Comparison of ENCODE assay signal across 7 mouse cellular contexts in genomic region chr7:38106711-38107311, GRCm38 (mm10). TPM values are rescaled to one million over a fixed set of nuclear protein-coding genes. Genes with fewer than 3 reads are reported as not detected.
A peak's percentile ranks its signal among the peaks of the same experiment; 100 is the strongest.
DNase-seq lines count a peak whose midpoint lies in the region; ATAC-seq and TF ChIP-seq lines count a peak whose summit lies in the region.

No protein-coding gene starts in this region.

- H3K9me3 ChIP-seq in heart, embryonic 13.5 days: no peaks in the 10 kb centered on the region
- H3K9me3 ChIP-seq in kidney, postnatal 0 days (replicated peaks; ENCODE audit: low read length): no peaks in the 10 kb centered on the region
- H3K9me3 ChIP-seq in lung, postnatal 0 days (ENCODE audit: low read length): no peaks in the 10 kb centered on the region

- peak overlapping the region; percentile 90 for H3K4me3 ChIP-seq in heart, embryonic 13.5 days
- H3K4me3 ChIP-seq in kidney, postnatal 0 days (replicated peaks; ENCODE audit: low read depth, low read length): peak overlapping the region; percentile 71
- peak overlapping the region; percentile 69 for H3K4me3 ChIP-seq in lung, postnatal 0 days (ENCODE audit: low read depth, low read length)
- peak overlapping the region; percentile 69 for H3K4me3 ChIP-seq in spleen, adult 2 months (ENCODE audit: extremely low read depth, insufficient read depth, insufficient read length)

- TF ChIP-seq EP300 in lung, postnatal 0 days (IDR thresholded peaks at IDR 0.05): no peak

- no peak for TF ChIP-seq POLR2A in spleen, adult 2 months (IDR thresholded peaks at IDR 0.05; ENCODE audit: low read depth, low read length)

- WGBS in heart, embryonic 13.5 days: under 1% methylated on average over 47 of the region's 47 CpGs
- under 1% methylated on average over 47 of the region's 47 CpGs for WGBS in kidney, postnatal 0 days
- 2% methylated on average over 29 of the region's 47 CpGs for WGBS in lung, postnatal 0 days
- WGBS in spleen, adult 2 months: 1% methylated on average over 46 of the region's 47 CpGs

- ATAC-seq in heart, embryonic 13.5 days (ENCODE audit: extremely low read depth, insufficient number of reproducible peaks, low FRiP score, low TSS enrichment): peak; percentile 3
- ATAC-seq in kidney, postnatal 0 days (replicated peaks; ENCODE audit: low FRiP score, low read depth): peak; percentile 49
- ATAC-seq in lung, postnatal 0 days: no peak

- H3K36me3 ChIP-seq in heart, embryonic 13.5 days: peaks cover 30% of the 10 kb centered on the region
- H3K36me3 ChIP-seq in kidney, postnatal 0 days (ENCODE audit: insufficient read depth, low read length): 0 out of 2 replicates have a peak, but pooled peaks cover 8% of the 10 kb centered on the region
- peaks cover 4% of the 10 kb centered on the region; the same call in 1 of the 2 replicates for H3K36me3 ChIP-seq in lung, postnatal 0 days (ENCODE audit: insufficient read depth, low read length)
- H3K36me3 ChIP-seq in spleen, adult 2 months (ENCODE audit: control insufficient read depth, insufficient read depth, low read length): 0 out of 2 replicates have a peak, but pooled peaks cover 2% of the 10 kb centered on the region

- peak overlapping the region; percentile 92 for H3K9ac ChIP-seq in heart, embryonic 13.5 days
- H3K9ac ChIP-seq in kidney, postnatal 0 days (ENCODE audit: low read depth, low read length): peak overlapping the region; percentile 76
- peak overlapping the region; percentile 46 for H3K9ac ChIP-seq in lung, postnatal 0 days (replicated peaks; ENCODE audit: low read depth)

- no peak overlapping the region; the same call in 1 of the 2 replicates for H3K27ac ChIP-seq in heart, embryonic 13.5 days (replicated peaks)
- no peak overlapping the region; the same call in 1 of the 2 replicates for H3K27ac ChIP-seq in kidney, postnatal 0 days
- H3K27ac ChIP-seq in lung, postnatal 0 days (ENCODE audit: low read length): no peak overlapping the region
- no peak overlapping the region for H3K27ac ChIP-seq in spleen, adult 2 months (ENCODE audit: insufficient read depth, low read length)

- no peak for TF ChIP-seq CTCF in kidney, postnatal 0 days (IDR thresholded peaks at IDR 0.05; ENCODE audit: low read depth)
- TF ChIP-seq CTCF in lung, postnatal 0 days (IDR thresholded peaks at IDR 0.05): no peak
- no peak for TF ChIP-seq CTCF in spleen, adult 2 months (IDR thresholded peaks at IDR 0.05; ENCODE audit: extremely low read depth, insufficient read depth, insufficient read length, insufficient replicate concordance)

- peaks cover 35% of the 10 kb centered on the region for H3K4me1 ChIP-seq in heart, embryonic 13.5 days
- 0 out of 2 replicates have a peak, but pooled peaks cover 8% of the 10 kb centered on the region for H3K4me1 ChIP-seq in kidney, postnatal 0 days (replicated peaks; ENCODE audit: insufficient read depth, low read length)
- peaks cover 8% of the 10 kb centered on the region; the same call in 1 of the 2 replicates for H3K4me1 ChIP-seq in lung, postnatal 0 days (ENCODE audit: insufficient read depth, low read depth, low read length)
- peaks cover 15% of the 10 kb centered on the region for H3K4me1 ChIP-seq in spleen, adult 2 months (ENCODE audit: control insufficient read depth, insufficient read depth, insufficient read length)

- peak; percentile 47 for DNase-seq in CD4-positive helper T cell, adult 2 months (ENCODE audit: low read depth, low spot score)
- DNase-seq in MN1 (ENCODE audit: low spot score): peak; percentile 21
- peak; percentile 60 to 70 for DNase-seq in cerebellum, postnatal 14 days
- DNase-seq in kidney, postnatal 0 days (ENCODE audit: low spot score): no peak
- peak; percentile 24 for DNase-seq in lung, postnatal 0 days (ENCODE audit: low spot score)
- peak in 1 of 2 experiments; percentile 37 for DNase-seq in spleen, adult 2 months (ENCODE audit: low read depth in 1 of 2, low spot score in 2 of 2)

- peak overlapping the region; percentile 98 for H3K4me2 ChIP-seq in heart, embryonic 13.5 days
- peak overlapping the region; percentile 99 for H3K4me2 ChIP-seq in kidney, postnatal 0 days (ENCODE audit: low read length)
- H3K4me2 ChIP-seq in lung, postnatal 0 days (replicated peaks; ENCODE audit: low read depth, low read length): peak overlapping the region; percentile 100

- H3K27me3 ChIP-seq in heart, embryonic 13.5 days (replicated peaks): no peaks in the 10 kb centered on the region
- no peaks in the 10 kb centered on the region for H3K27me3 ChIP-seq in kidney, postnatal 0 days (ENCODE audit: insufficient read depth, low read length)
- H3K27me3 ChIP-seq in lung, postnatal 0 days (replicated peaks; ENCODE audit: insufficient read depth, low read length): no peaks in the 10 kb centered on the region
- H3K27me3 ChIP-seq in spleen, adult 2 months (ENCODE audit: control insufficient read depth, insufficient read depth, low read length): no peaks in the 10 kb centered on the region

RNA-seq across cellular contexts. Expression of gene Ccne1, which starts 0.5 kb away (rescaled TPM):
- 40.9 and 44.5 TPM in 2 replicates for polyA plus RNA-seq in heart, embryonic 13.5 days (2015; fragmentation: Nextera tagmentation; extraction: Ambion mirVana)
- 20.2 and 24.2 TPM in 2 replicates for polyA plus RNA-seq in kidney, postnatal 0 days (2015; fragmentation: Nextera tagmentation; extraction: Ambion mirVana)
- 2.9 and 3.6 TPM in 2 replicates for polyA plus RNA-seq in lung, postnatal 0 days (2015; fragmentation: Nextera tagmentation; extraction: Ambion mirVana)
- polyA plus RNA-seq in spleen, adult 2 months (2012; rRNA removed): 9.1 and 21.1 TPM in 2 replicates
